26 mouse cellular contexts compared by ENCODE assay signal in the genomic region with DNA sequence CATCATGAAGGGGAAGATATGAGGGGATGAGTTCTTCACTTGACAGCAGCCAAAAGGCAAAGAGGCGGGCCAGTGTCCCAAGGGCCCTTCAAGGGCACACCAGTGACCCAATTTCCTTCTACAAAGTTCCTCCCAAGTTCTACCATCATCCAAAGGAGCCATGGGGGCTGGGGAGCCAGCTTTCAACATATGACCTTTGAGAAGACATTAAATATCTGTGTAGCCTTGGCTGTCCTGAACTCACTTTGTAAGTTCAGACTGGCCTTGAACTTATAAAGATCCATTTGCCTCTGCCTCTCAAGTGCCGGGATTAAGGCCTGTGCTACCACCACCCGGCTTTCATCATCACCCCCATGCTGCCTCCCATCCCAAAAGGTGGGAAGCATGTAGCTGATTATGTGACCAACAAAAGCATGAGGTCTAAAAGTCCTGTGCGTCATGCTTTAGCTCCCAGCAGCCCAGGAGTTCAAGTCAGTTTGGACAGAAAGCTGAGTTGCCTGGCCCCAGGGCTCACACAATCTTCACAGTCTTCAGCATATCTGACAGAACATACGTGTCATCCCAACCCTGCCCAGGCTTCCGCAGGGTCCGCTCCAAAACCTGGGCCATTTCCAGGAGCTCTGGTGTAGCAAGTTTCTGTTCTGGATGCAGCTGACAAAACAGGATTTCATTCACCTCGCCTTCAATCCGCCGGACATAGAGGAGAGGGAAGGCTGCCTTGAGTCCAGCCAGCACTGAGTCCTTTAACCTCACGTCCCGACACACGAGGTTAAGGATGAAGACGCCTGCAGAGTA. TPM values are rescaled to one million over a fixed set of nuclear protein-coding genes. Genes with fewer than 3 reads are reported as not detected.
"Had no signal": no experiment of that assay in that cellular context is flagged by ENCODE, and none has a peak within 500 bp of the region (broad histone marks: within the 10 kb centered on the region; RNA-seq: fewer than 3 reads in every experiment).

No protein-coding gene starts in this region.

- H3K27me3 ChIP-seq: heart, embryonic 12.5 days; intestine, embryonic 15.5 days; limb, embryonic 13.5 days; limb, embryonic 15.5 days; liver, embryonic 12.5 days had no signal

- DNase-seq: gastrocnemius, adult 2 months; gastrocnemius, postnatal 10 days; gastrocnemius, postnatal 25 days; heart, adult 18-20 months; heart, postnatal 4 days; kidney, adult 18-20 months; kidney, adult 8-10 months; kidney, postnatal 10 days; kidney, postnatal 36 days; layer of hippocampus, adult 9-11 months; layer of hippocampus, postnatal 36 days; left cerebral cortex, postnatal 4 days had no signal

- H3K9ac ChIP-seq: heart, embryonic 12.5 days; hindbrain, embryonic 12.5 days; hindbrain, embryonic 14.5 days; intestine, embryonic 15.5 days; limb, embryonic 13.5 days; limb, embryonic 15.5 days; liver, embryonic 12.5 days; liver, embryonic 14.5 days had no signal

- H3K27ac ChIP-seq: gastrocnemius, adult 2 months; heart, embryonic 10.5 days; hindbrain, embryonic 10.5 days; hindbrain, embryonic 12.5 days; hindbrain, embryonic 14.5 days; intestine, embryonic 15.5 days; limb, embryonic 13.5 days; limb, embryonic 15.5 days; liver, embryonic 12.5 days; liver, embryonic 14.5 days had no signal

- H3K9me3 ChIP-seq: heart, embryonic 10.5 days; heart, embryonic 12.5 days; hindbrain, embryonic 10.5 days; hindbrain, embryonic 12.5 days; intestine, embryonic 15.5 days; limb, embryonic 13.5 days; limb, embryonic 15.5 days; liver, embryonic 12.5 days had no signal

- H3K4me2 ChIP-seq: heart, embryonic 12.5 days; hindbrain, embryonic 12.5 days; hindbrain, embryonic 14.5 days; intestine, embryonic 15.5 days; limb, embryonic 13.5 days; limb, embryonic 15.5 days; liver, embryonic 12.5 days had no signal

- H3K4me1 ChIP-seq: heart, embryonic 10.5 days; heart, embryonic 12.5 days; hindbrain, embryonic 12.5 days; intestine, embryonic 15.5 days; limb, embryonic 13.5 days; limb, embryonic 15.5 days; liver, embryonic 12.5 days had no signal

- H3K4me3 ChIP-seq: gastrocnemius, adult 2 months; heart, embryonic 10.5 days; heart, embryonic 12.5 days; hindbrain, embryonic 10.5 days; hindbrain, embryonic 12.5 days; intestine, embryonic 15.5 days; limb, embryonic 13.5 days; limb, embryonic 15.5 days; liver, embryonic 12.5 days had no signal

- ATAC-seq: hindbrain, embryonic 16.5 days; inflammation-experienced regulatory T-cells, adult 6 months; intestine, embryonic 15.5 days; intestine, postnatal 0 days; liver, embryonic 12.5 days had no signal

RNA-seq across cellular contexts. Expression of gene Dnm3, which starts 56.1 kb away (rescaled TPM):
- total RNA-seq: granulocyte monocyte progenitor cell, adult 5-6 weeks had no signal
